Mouse (Mus musculus) intestine, postnatal 0 days (tissue): ENCODE measurements at regions not wholly inside any gene's neighbourhood (a gene's known extent, or its start where the extent isn't known, plus 50 kb on each side); places are given as distances from the start of the nearest gene placed in this dataset.
A peak's percentile ranks its signal among the peaks of the same experiment; 100 is the strongest.

Experiments used
- ATAC-seq: fragments of 200-750 bp; cut with Nextera tagmentation; 2 replicates; pipeline ENCODE4 v1.8.0; 2017; ENCODE audit warnings: mild to moderate bottlenecking, moderate TSS enrichment, moderate library complexity
- H3K27ac ChIP-seq: fragments of 300-500 bp; sonication (generic); 2 replicates; pipeline ENCODE4 v1.5.1; 2014; ENCODE audit warnings: mild to moderate bottlenecking, low read depth, low read length, moderate library complexity
- H3K27me3 ChIP-seq: fragments of 300-500 bp; sonication (generic); replicated peaks from 2 replicates; pipeline ENCODE4 v1.6.1; 2014; ENCODE audit warnings: low read length, mixed read lengths; ENCODE audit not compliant: control insufficient read depth, insufficient read depth
- H3K36me3 ChIP-seq: fragments of 300-500 bp; sonication (generic); 2 replicates; pipeline ENCODE4 v1.6.1; 2014; ENCODE audit warnings: mild to moderate bottlenecking, moderate library complexity; ENCODE audit not compliant: control insufficient read depth, insufficient read depth
- H3K4me1 ChIP-seq: fragments of 300-500 bp; sonication (generic); replicated peaks from 2 replicates; pipeline ENCODE4 v1.6.1; 2014; ENCODE audit warnings: antibody characterized with exemption, low read length, mixed read lengths; ENCODE audit not compliant: control insufficient read depth, insufficient read depth
- H3K4me2 ChIP-seq: fragments of 300-500 bp; sonication (generic); replicated peaks from 2 replicates; pipeline ENCODE4 v1.6.1; 2014; ENCODE audit warnings: low read depth, mild to moderate bottlenecking, moderate library complexity
- H3K4me3 ChIP-seq: fragments of 300-500 bp; sonication (generic); 2 replicates; pipeline ENCODE4 v1.5.1; 2014; ENCODE audit warnings: low read depth, low read length
- H3K9ac ChIP-seq: fragments of 300-500 bp; sonication (generic); 2 replicates; pipeline ENCODE4 v1.6.1; 2014; ENCODE audit warnings: mild to moderate bottlenecking, low read depth, low read length
- H3K9me3 ChIP-seq: fragments of 300-500 bp; sonication (generic); 2 replicates; pipeline ENCODE4 v1.6.1; 2016; ENCODE audit warnings: mixed run types; ENCODE audit not compliant: control insufficient read depth
- CTCF ChIP-seq: sonication (generic); IDR thresholded peaks from 2 replicates; pipeline ENCODE4 v1.5.1; 2016; ENCODE audit warnings: low read depth, mild to moderate bottlenecking, control low read depth, antibody characterized with exemption, moderate library complexity
- WGBS: fragments of 180-500 bp; shearing (Covaris S2); extraction: QIAGEN DNeasy Blood & Tissue Kit; methylation state at CpG from one replicate; pipeline ENCODE4 v1.1.7; 2014; 5-methylcytosine and 5-hydroxymethylcytosine counted together

DNA sequence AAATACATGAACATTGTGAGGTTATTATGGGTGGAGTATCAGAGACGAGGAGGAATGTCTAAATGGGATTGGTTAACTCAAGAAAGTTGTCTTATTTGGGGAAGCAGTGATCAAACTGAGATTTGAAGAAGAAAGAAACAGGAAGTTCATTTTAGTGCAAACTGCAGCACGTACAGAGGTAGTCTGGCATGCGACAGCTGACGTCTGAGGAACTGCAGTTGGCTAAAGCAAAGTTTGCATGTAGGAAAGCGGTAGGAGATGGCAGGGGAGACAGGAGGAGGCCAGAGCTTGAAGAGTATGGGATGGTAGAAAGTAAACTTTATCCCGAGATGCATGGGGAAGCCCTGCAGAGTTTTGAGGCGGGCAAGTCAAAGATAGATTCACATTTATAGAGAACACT lies 66.5 kb upstream of the Xpr1 start:
- TF ChIP-seq CTCF = no peak
- Histone ChIP-seq H3K9me3 (no peaks in the 10 kb centered on the region), H3K9ac (no peak overlapping the region), H3K4me1 (no peaks in the 10 kb centered on the region; the same call in 1 of the 2 replicates), H3K4me2 (no peak overlapping the region), H3K27me3 (no peaks in the 10 kb centered on the region), H3K4me3 (no peak overlapping the region), H3K27ac (no peak overlapping the region), H3K36me3 (no peaks in the 10 kb centered on the region)
- whole genome bisulfite sequencing = 69% methylated on average over 7 of the region's 7 CpGs
- no peak for ATAC-seq

DNA sequence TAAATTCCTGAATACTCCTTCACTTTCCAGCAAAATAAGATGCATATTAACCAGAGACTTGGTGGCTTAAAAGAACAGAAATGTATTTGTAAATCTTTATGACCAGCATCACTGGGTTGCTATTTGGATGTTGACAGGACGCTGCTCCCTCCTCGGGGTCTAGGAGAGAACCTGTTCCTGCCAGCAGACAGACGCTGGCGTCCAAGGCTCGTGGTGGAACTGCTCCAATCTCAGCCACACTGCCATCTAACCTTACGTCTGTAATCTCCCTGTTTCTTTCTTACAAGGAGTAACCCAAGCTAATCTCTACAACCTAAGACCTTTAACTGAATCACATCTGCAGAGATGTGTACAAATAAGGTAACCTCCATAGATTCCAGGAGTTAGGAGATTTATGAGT lies 70.1 kb upstream of the Acbd6 start:
- Histone ChIP-seq H3K9ac (no peak overlapping the region), H3K9me3 (no peaks in the 10 kb centered on the region), H3K27me3 (no peaks in the 10 kb centered on the region), H3K27ac (no peak overlapping the region), H3K4me1 (no peaks in the 10 kb centered on the region), H3K36me3 (no peaks in the 10 kb centered on the region), H3K4me2 (no peak overlapping the region), H3K4me3 (no peak overlapping the region)
- 83% methylated on average over 6 of the region's 6 CpGs for WGBS
- no peak for ATAC-seq
- TF ChIP-seq CTCF = no peak

DNA sequence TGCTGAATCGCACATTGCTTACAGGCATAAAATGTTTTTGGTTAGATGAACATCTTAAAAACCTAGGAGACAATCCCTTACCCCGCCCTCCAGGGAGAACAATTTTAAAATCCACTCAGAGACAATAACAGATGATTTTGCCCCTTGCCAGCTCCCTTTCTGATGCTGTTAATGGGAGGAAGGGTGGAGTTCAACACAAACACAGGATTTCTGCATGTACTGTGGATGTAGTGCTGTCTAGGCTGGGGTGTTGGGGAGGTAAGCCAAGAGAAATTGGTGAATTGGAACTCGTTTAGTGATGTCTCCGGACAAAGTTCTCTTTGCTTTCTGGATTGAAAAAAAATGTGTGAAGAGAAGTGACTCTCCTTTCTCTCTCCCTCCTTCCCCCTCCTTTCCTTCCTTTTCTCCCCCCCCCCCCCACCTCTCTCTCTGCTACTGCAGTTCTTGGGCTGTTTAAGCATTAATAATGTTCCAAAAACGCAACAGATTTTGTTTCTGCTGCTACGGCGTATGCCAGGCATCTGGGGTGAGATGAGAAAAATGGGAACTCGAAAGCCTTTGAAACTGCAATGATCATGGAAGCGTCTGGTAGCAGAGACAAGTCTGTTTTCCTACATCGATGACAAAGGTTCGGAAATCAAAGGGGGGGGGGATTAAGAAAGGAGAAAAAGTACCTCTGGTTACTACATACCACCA lies 68.8 kb upstream of the Acbd6 start:
- Histone ChIP-seq H3K4me1 (no peaks in the 10 kb centered on the region), H3K36me3 (no peaks in the 10 kb centered on the region), H3K27ac (no peak overlapping the region), H3K27me3 (no peaks in the 10 kb centered on the region), H3K4me3 (no peak overlapping the region), H3K4me2 (no peak overlapping the region), H3K9me3 (no peaks in the 10 kb centered on the region), H3K9ac (no peak overlapping the region)
- WGBS = 82% methylated on average over 11 of the region's 11 CpGs
- TF ChIP-seq CTCF = no peak
- ATAC-seq = no peak

DNA sequence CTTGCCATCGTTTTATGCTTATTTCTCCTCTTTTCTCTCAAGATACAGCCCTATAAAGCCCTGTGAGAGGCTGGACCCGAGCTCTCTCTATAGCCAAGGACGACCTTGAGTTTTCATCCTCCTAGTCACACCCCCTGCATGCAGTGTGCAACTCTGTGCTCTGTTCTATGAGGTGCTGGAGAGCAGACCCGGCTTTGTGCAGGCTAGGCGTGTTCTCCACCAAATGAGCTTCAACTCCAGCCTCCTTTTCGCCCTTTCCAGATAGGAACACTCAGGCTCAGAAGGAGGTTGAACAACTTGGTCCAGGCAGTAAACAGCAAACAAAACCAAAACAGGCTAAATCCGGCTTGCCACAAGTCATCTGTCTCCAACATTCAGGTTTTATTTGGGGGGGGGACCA lies 67.8 kb upstream of the Acbd6 start:
- WGBS = 63% methylated on average over 7 of the region's 7 CpGs
- no peaks in the 10 kb centered on the region for H3K27me3 ChIP-seq
- TF ChIP-seq CTCF = no peak
- H3K4me1 ChIP-seq = no peaks in the 10 kb centered on the region
- H3K36me3 ChIP-seq = no peaks in the 10 kb centered on the region
- no peaks in the 10 kb centered on the region for H3K9me3 ChIP-seq
- no peak overlapping the region for H3K9ac ChIP-seq
- H3K27ac ChIP-seq = no peak overlapping the region
- H3K4me3 ChIP-seq = no peak overlapping the region
- ATAC-seq = no peak
- no peak overlapping the region for H3K4me2 ChIP-seq

DNA sequence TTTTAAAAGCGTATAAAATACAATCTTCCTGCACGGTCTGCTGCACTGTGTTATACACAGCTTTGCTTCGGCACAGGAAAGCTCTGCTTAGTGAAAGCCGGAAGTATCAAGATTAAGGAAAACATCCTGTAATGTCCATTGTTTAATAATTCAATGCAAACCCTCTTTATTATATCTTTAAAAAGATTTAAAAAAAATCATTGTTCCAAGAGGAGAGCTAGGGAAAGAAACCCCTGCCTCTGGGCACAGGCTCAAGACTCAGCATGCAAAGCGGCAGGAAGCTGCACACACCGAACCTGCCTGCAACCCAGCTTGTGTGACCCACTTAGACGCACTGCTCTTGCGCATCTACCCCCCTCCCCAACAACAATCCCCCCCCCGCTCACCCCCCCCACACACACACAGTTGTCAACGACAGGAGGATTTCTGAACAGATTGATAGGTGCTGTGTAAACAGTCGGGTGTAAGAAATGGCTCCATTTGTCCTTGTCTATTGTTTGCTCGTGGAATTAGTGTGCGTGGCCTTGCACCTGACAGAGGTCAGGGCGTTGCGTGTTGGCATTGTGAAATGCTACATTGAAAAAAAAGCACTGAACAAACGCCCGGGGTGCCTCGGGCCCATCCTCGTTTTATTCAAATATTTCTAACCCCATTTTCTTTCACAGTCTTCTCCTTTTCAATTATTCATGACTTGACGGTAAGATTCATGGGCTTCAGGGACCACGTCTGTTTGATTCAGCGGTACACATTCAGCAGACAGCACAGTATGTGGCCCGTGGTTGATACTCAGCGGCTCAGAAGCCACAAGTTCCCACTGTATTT lies 66.5 kb upstream of the Acbd6 start:
- WGBS = 26% methylated on average over 24 of the region's 24 CpGs
- H3K9me3 ChIP-seq = no peaks in the 10 kb centered on the region
- no peaks in the 10 kb centered on the region for H3K27me3 ChIP-seq
- H3K9ac ChIP-seq = no peak overlapping the region
- TF ChIP-seq CTCF = no peak
- no peak overlapping the region for H3K27ac ChIP-seq
- H3K4me1 ChIP-seq = no peaks in the 10 kb centered on the region
- no peak overlapping the region for H3K4me3 ChIP-seq
- H3K36me3 ChIP-seq = no peaks in the 10 kb centered on the region
- H3K4me2 ChIP-seq = peak overlapping the region; percentile 53
- ATAC-seq = no peak

DNA sequence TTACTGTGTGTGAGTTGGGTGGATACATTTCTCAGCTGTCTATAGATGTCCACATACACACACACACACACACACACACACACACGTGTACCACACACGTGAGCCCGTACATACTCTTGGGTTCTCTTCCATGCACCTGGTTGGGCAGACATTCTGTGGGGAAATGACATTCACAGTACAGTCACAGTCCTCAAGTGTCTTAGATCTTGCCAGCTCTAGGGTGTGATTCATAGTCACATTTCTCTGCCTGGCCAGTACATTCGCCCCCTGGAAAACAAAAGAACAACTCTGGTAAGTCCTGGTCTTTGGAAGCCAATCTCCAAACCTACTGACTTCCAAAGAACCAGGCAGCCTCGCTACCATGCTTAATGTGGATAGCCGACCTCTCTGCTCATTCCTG lies 64.6 kb upstream of the Acbd6 start:
- H3K4me1 ChIP-seq = no peaks in the 10 kb centered on the region
- no peak for TF ChIP-seq CTCF
- no peak overlapping the region for H3K4me3 ChIP-seq
- no peak overlapping the region for H3K4me2 ChIP-seq
- no peaks in the 10 kb centered on the region for H3K36me3 ChIP-seq
- 86% methylated on average over 6 of the region's 6 CpGs for WGBS
- no peaks in the 10 kb centered on the region for H3K27me3 ChIP-seq
- no peak overlapping the region for H3K27ac ChIP-seq
- ATAC-seq = no peak
- no peaks in the 10 kb centered on the region for H3K9me3 ChIP-seq
- H3K9ac ChIP-seq = no peak overlapping the region
